Mouse (Mus musculus) small intestine, adult 2 months (tissue): ENCODE measurements around the gene Nr3c2.

Experiments used
- CTCF ChIP-seq: fragments of 200-500 bp; IDR thresholded peaks from 2 replicates; pipeline ENCODE4 v1.5.1; 2012; ENCODE audit warnings: low read depth, mild to moderate bottlenecking, control low read depth, inconsistent platforms, low read length, moderate library complexity, mixed read lengths; ENCODE audit not compliant: insufficient replicate concordance, insufficient read length; ENCODE audit errors: extremely low read depth
- POLR2A ChIP-seq: fragments of 200-500 bp; IDR thresholded peaks from 2 replicates; pipeline ENCODE4 v1.6.1; 2012; ENCODE audit warnings: low read depth, mild to moderate bottlenecking, control low read depth, inconsistent platforms, low read length, moderate library complexity

DNA sequence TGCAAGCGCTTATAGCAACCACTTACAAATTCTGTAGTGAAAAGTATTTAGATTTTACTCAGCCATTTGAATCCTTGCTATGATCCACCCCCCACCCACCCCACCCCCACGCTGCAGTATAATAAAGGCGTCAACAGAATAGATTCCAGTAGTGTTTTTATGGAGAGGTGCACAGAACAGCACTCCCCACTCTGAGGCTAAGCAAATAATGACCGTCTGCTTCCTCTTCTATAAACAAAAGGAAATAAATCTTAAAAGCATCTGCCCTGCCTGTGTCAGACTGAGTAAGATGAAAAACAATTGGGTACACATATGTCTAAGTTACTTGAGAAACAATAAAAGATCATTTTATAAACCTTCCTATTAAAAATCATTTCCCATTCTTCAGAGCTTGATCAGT lies 197.5 kb downstream of the Nr3c2 start:
- TF ChIP-seq POLR2A (no peak), CTCF (no peak)
